Mouse (Mus musculus) megakaryocyte, embryonic 14.5 days (primary cell): ENCODE results near the gene Mamdc2. TPM values are rescaled to one million over a fixed set of nuclear protein-coding genes. Genes with fewer than 3 reads are reported as not detected.

Source experiments
- H3K27me3 ChIP-seq: replicated peaks from 2 replicates; pipeline ENCODE3; 2012; ENCODE audit warnings: inconsistent platforms
- H3K36me3 ChIP-seq: replicated peaks from 2 replicates; pipeline ENCODE3; 2012; ENCODE audit warnings: low read length, inconsistent platforms, mixed read lengths
- H3K4me1 ChIP-seq: 2 replicates; pipeline ENCODE4 v1.6.1; 2012; ENCODE audit warnings: inconsistent platforms
- H3K4me3 ChIP-seq: replicated peaks from 2 replicates; pipeline ENCODE3; 2012; ENCODE audit warnings: moderate library complexity, mild to moderate bottlenecking, inconsistent platforms
- H3K9me3 ChIP-seq: 2 replicates; pipeline ENCODE4 v1.6.1; 2012; ENCODE audit warnings: inconsistent platforms
- FLI1 ChIP-seq: IDR thresholded peaks from 2 replicates; pipeline ENCODE4 v1.6.1; 2012; ENCODE audit warnings: low read length, inconsistent platforms, mixed read lengths
- GATA1 ChIP-seq: IDR thresholded peaks from 3 replicates; pipeline ENCODE4 v1.6.1; 2012; ENCODE audit warnings: mixed read lengths, low read length, inconsistent platforms, borderline replicate concordance
- polyA plus RNA-seq: library from polyadenylated mRNA; stranded (reverse); fragments of >175 nt; gene quantifications from 2 replicates; pipeline ENCODE4 v1.2.3, GENCODE M21; 2012; ENCODE audit warnings: low replicate concordance; ENCODE audit not compliant: insufficient read depth

Gene Mamdc2
- polyA plus RNA-seq, 1 experiment: 0.28 TPM

DNA sequence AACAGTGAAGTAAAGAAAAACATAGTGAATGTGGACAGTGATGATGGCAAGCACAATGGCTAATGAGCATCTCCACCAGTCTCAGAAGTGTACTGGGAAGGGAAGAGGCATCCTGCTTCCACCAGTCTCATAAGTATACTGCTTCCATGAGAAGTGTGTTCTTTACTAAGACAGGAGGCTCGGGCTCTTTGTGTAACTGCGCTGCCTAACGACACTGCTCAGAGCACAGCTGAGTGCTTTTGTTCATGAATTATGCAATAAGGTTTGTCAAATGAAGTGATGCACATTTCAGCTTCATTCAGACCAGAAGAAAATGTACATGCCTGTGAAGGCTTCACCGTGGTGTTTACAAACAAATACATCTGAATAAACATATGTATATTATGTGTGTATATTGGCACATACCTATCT lies 59.4 kb downstream of the Mamdc2 start:
- Histone ChIP-seq H3K4me3 (no peak overlapping the region), H3K27me3 (peaks cover 2% of the 10 kb centered on the region), H3K4me1 (no peaks in the 10 kb centered on the region), H3K9me3 (no peaks in the 10 kb centered on the region), H3K36me3 (no peaks in the 10 kb centered on the region)
- no peak for TF ChIP-seq GATA1
- TF ChIP-seq FLI1: no peak

DNA sequence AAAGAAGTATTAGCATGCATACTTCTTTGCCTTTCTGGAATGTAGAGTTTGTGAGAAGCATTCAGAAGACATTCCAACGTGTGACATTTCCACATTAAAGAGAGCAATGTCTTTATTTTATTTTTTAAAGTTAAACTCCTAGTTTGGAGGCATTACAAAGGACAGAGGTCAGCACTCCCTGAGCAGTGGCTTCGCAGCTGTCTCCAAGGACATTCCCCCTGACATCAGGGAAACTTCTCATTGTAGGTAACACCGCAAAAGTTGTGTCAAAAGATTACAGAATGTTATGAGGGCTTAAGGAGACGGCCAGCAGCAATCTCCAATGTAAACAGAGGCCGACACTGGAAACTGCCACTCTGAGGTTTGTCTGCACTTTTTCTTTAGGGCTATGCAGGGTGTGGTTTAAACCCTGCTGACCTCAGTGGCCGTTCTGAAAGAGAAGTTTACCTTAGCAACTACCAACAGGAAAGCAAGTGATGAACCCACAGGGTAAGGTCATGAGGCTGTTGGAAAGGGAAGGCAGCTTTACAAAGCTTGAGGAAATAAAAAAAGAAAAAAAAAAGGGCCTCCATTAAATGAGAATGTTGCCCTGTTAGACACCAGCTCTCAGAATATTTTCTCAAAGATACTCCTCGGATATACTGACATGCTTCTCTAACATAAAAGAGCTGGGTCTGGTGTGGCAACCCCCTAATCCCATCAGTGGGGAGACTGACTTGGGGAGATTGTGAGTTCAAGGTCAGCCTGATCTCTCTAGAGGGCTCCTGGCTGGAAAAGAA lies 60.0 kb downstream of the Mamdc2 start:
- no peaks in the 10 kb centered on the region for H3K9me3 ChIP-seq
- no peaks in the 10 kb centered on the region for H3K36me3 ChIP-seq
- H3K4me3 ChIP-seq: no peak overlapping the region
- no peaks in the 10 kb centered on the region for H3K4me1 ChIP-seq
- H3K27me3 ChIP-seq: peaks cover 2% of the 10 kb centered on the region
- TF ChIP-seq GATA1 (no peak), FLI1 (no peak)

DNA sequence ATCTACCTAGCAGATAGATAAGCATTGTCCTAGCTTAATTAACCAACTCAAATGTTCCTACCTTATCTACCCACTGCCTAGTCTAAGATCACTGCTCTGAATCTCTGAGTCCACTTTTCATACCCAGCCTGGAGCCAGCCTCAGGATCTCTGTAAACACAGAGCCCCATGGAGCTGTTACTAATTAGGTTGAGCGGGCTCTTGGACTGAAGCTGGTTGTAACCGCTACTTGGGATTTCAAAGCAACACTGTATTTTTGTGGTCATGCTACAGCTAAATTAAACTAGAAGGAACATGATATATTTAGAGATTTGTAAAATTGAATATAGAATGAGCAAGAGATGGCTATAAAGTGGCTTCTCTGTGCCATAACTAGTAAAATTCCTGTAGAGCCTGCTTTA lies 65.8 kb downstream of the Mamdc2 start:
- TF ChIP-seq GATA1 (no peak), FLI1 (no peak)
- no peak overlapping the region for H3K4me3 ChIP-seq
- no peaks in the 10 kb centered on the region for H3K36me3 ChIP-seq
- peaks cover 7% of the 10 kb centered on the region for H3K27me3 ChIP-seq
- no peaks in the 10 kb centered on the region for H3K9me3 ChIP-seq
- no peaks in the 10 kb centered on the region for H3K4me1 ChIP-seq

DNA sequence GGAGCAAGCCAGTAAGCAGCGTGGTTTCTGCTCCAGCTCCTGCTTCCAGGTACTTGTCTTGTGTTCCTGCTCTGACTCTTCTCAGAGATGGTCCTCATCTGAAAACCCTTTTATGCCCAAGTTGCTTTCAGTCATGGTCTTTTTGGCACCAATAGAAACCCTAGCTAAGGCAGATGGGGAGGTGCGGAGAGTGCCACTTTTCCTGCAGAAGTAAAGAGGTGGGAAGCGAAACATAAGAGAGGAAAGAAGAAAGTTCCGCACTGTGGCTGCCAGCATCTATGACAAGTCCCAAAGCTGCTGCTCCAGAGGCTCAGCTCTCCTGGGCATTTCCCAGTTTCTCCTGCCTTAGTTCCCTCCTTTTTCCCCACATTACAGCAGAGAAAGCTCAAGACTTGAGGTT lies 67.3 kb downstream of the Mamdc2 start:
- H3K9me3 ChIP-seq: no peaks in the 10 kb centered on the region
- no peak overlapping the region for H3K4me3 ChIP-seq
- H3K36me3 ChIP-seq: no peaks in the 10 kb centered on the region
- peaks cover 10% of the 10 kb centered on the region for H3K27me3 ChIP-seq
- no peaks in the 10 kb centered on the region for H3K4me1 ChIP-seq
- TF ChIP-seq GATA1 (no peak), FLI1 (no peak)

DNA sequence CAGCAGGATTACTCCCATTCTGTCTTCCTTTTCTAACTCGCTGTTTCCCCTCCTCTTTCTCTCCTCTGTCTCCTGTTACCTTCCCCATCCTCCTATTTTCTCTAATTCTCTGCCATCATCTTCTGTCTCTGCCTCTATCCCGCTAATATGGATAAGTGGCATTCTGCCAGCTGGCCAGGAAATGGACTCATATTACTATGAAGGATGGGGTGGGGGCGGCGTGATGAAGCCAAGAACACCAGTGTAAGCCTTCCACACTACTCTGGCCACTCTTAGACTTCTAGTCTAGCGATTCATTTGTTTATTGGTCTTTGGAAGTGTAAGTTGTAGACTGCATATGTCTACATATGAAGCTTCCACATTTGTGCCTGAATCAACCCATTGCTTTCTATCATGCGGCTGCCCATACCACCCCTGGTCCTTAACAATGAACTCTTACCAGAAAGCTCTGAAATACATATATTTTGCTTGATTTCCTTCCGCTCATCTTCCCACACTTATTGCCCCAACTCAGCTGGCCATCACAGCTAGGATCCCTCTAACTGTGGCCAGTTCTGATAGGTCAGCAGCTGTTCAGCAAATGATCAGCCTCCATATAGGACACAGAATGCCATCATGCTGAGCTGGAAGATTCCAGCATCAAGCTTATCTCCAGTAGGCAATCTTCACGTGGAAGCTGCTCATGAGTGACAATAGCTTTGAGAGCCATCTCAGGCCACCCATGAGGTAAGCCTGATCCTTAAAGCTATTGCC lies 68.3 kb downstream of the Mamdc2 start:
- TF ChIP-seq GATA1 (no peak), FLI1 (no peak)
- Histone ChIP-seq H3K36me3 (no peaks in the 10 kb centered on the region), H3K4me1 (no peaks in the 10 kb centered on the region), H3K27me3 (peaks cover 10% of the 10 kb centered on the region), H3K4me3 (no peak overlapping the region), H3K9me3 (no peaks in the 10 kb centered on the region)

DNA sequence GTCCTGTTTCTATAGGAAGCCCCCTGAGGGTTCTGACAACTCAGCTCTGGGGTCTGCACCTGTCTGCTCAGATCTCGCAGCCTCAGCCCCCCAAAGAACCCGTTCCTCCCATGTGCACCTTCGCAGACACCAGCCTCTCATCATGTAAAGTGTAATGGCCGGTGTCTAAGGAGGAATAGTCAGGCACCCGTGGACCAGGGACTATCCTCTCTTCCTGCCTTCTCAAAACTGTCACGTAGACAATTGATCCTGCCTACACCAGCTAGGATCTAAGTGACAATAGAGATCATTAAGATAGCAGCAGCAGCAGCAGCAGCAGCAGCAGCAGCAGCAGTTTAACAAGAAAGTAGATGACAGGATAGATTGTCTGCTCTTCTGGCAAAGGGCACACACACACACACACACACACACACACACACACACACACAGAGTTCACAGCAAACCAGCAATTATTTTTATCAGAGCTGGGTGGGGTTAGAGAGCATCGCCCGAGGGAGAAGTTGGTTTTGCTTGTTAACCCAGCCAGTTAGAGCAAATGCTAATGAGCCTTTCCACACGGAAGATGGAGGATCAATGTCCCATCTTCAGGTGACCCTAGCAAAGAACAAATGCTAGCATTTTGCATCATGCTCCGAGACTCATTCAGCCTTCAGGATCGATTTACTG lies 71.6 kb downstream of the Mamdc2 start:
- Histone ChIP-seq H3K4me3 (no peak overlapping the region), H3K27me3 (peaks cover 8% of the 10 kb centered on the region), H3K9me3 (no peaks in the 10 kb centered on the region), H3K4me1 (peaks cover 9% of the 10 kb centered on the region), H3K36me3 (no peaks in the 10 kb centered on the region)
- no peak for TF ChIP-seq GATA1
- TF ChIP-seq FLI1: no peak

DNA sequence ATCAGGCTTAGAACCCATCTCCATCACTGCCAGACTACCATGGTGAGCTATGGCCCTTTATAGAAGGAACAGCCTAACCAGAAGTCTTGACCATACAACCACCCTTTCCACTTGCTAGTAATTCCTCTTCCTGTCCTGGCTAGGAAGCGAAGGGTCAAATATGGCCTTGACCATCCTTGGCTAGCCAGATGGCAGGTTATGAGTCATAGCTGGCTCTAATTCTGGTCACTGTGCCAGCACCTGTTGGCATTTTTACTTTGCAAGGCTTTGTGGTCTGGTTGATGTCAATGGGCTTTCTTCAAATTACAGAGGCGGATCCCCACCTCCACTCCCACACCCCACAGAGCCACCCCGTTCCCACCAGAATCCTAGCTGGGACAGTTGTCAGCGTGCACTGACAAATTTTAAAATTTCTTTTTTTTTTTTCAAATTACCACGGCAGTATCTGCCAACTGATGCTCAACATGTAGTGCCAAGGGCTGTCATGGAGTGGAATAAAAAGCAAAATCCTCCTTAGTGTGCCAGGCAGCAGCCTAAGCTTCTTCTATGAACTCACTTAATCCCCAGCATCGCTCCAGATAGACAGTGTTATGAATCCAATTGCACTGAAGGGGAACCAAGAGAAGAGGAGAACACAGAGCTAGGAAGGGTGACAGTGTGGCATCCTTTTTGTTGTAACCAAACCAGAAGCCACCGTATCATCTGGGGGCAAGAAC lies 73.1 kb downstream of the Mamdc2 start:
- Histone ChIP-seq H3K4me3 (no peak overlapping the region), H3K9me3 (no peaks in the 10 kb centered on the region), H3K4me1 (peaks cover 14% of the 10 kb centered on the region), H3K36me3 (no peaks in the 10 kb centered on the region), H3K27me3 (peaks cover 6% of the 10 kb centered on the region)
- no peak for TF ChIP-seq GATA1
- TF ChIP-seq FLI1: no peak

DNA sequence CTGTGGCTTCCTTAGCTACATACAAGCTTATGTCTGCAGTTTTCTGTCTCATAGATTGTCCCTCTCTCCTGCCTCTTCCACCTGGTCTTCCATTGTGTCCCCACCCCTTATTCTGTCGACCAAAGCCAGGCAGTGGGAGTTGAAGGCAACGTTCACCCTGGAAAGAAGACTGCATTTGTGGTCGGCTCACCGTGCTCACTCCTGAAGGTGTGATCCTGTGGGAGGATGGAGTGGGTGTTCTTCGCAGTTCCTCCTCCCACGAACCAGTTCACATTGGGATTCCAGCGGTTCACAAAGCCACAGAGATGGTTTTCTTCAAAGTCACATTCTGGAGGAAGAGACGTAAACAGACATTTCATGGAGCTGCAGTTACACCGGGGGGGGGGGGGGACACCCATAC lies 74.5 kb downstream of the Mamdc2 start:
- TF ChIP-seq FLI1: no peak
- no peak for TF ChIP-seq GATA1
- Histone ChIP-seq H3K27me3 (peaks cover 4% of the 10 kb centered on the region), H3K36me3 (no peaks in the 10 kb centered on the region), H3K4me3 (no peak overlapping the region), H3K4me1 (peaks cover 14% of the 10 kb centered on the region), H3K9me3 (no peaks in the 10 kb centered on the region)

DNA sequence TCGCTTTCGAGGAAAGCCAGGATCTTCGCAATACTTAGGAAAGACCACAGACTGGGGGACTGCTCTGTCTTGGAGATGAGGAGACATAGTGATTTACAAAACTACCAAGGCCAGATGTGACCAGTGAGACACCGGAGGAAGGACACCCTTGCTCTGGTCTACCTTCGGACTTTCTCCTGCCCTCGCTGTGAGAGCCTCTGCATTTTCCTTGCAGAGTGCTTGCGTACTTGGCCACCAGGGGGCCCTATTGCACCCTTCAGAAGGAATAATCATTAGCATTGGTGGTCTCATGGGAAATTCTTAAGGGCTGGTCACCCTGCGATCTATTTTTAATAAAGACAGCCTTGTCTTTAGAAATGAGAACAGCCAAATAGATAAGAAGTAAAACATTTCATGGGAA lies 75.0 kb downstream of the Mamdc2 start:
- Histone ChIP-seq H3K36me3 (no peaks in the 10 kb centered on the region), H3K27me3 (peaks cover 3% of the 10 kb centered on the region), H3K4me3 (no peak overlapping the region), H3K9me3 (no peaks in the 10 kb centered on the region), H3K4me1 (peaks cover 14% of the 10 kb centered on the region)
- TF ChIP-seq FLI1: no peak
- no peak for TF ChIP-seq GATA1
